Mouse (Mus musculus) small intestine, adult 10 weeks (tissue): Measurements from ENCODE around the gene H3f3a. TPM values are rescaled to one million over a fixed set of nuclear protein-coding genes. Genes with fewer than 3 reads are reported as not detected.

ENCODE experiments used
- polyA plus RNA-seq: library from polyadenylated mRNA; stranded (reverse); fragments of 350-450 nt; fragmentation: Illumina TruSeq; extraction: RNeasy Lipid Tissue Mini Kit (QIAGEN cat#74804); gene quantifications from one replicate; pipeline ENCODE4 v1.2.3, GENCODE M21; 2014; ENCODE audit warnings: low replicate concordance

H3f3a gene
- polyA plus RNA-seq, result 1,891 TPM

DNA sequence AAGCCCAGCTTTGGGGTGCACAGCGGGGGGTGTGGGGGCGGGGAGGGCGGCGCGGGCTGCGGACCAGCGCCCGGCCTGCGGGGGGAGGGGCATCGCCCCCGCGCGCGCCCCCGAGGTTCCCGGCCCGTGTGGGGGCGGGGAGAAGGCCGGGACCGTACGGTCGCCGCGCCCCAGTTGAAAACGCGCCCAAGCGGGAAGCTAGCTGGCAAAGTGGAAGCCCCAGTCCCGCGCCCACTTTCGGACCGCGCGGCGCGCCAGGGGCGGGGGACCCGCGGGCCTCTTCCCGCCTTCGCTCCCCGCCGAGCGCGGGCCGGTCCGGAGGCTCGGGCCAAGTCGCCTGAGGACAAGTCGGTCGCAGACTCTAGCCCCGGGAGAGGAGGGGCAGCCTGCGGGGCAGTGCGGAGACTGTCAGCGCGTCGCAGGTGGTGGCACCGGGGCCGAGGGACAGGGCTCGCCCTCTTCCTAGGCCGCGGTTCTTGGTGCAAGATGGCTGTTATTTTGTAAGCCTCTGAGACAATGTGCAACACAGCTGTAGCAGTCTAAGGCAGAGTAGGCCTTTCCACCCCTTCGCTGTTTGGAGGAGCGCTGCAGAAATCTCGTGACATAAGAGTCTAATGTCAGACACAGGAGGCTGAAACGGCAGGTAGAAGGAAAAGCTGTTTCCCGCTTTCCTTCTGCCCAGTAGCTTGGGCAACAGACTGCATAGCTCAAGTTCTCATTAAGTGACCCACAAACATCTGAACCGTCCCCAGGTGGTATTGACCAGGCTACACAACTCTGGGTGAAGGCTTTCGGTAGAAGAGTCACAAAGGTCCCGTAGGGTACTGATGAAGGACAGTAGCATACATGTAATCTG, at the start of gene H3f3a:
H3f3a (minus strand) TSS at position 59 of the 856 bp plus-strand sequence.

GRCm38 (mm10) chr1:180850316-180851270, 36.9 kb upstream of the H3f3a start, which contains the start of gene Sde2:
Gene Sde2, plus strand, starts transcription at chr1:180851127.

Other genes with a start within 250 kb of the H3f3a start
- gene Parp1, start 245.0 kb downstream of the H3f3a start, polyA plus RNA-seq, result 9.4 TPM
- gene Lin9, start 172.8 kb downstream of the H3f3a start, polyA plus RNA-seq, result 11.2 TPM
- gene Mixl1, start 116.9 kb downstream of the H3f3a start, polyA plus RNA-seq, result not detected
- gene Acbd3, start 87.9 kb downstream of the H3f3a start, polyA plus RNA-seq, result 54.5 TPM
- 17.6 TPM for gene Sde2, start 37.2 kb upstream of the H3f3a start, polyA plus RNA-seq
- not detected for gene Lefty2, start 79.2 kb upstream of the H3f3a start, polyA plus RNA-seq
- gene Pycr2, start 90.3 kb upstream of the H3f3a start, polyA plus RNA-seq, result 0.63 TPM
- not detected for gene Lefty1, start 121.1 kb upstream of the H3f3a start, polyA plus RNA-seq
- gene Tmem63a, start 128.4 kb upstream of the H3f3a start, polyA plus RNA-seq, result 1.8 TPM
- gene Ephx1, start 207.0 kb upstream of the H3f3a start, polyA plus RNA-seq, result 45.4 TPM
- gene 9130409I23Rik, start 237.3 kb upstream of the H3f3a start, polyA plus RNA-seq, result 3.5 TPM